Mouse (Mus musculus) lung, postnatal 4 days (tissue): ENCODE measurements at regions not wholly inside any gene's neighbourhood (a gene's known extent, or its start where the extent isn't known, plus 50 kb on each side); places are given as distances from the start of the nearest gene placed in this dataset.
"Not testable (repeated sequence)": the region's sequence is repeated elsewhere in the genome, so short reads cannot be mapped to it uniquely, and the experiment has no call there.

Source experiments
- DNase-seq, 2 experiments: peaks; one replicate each; pipeline ENCODE4 v3.0.0; 2021

GRCm38 (mm10) chr2:75781781-75782211 lies 50.2 kb upstream of the Agps start:
- peak; percentile 45 to 67 for DNase-seq

GRCm38 (mm10) chr2:75781078-75781477 lies 50.9 kb upstream of the Agps start:
- DNase-seq = peak in 1 of 2 experiments; percentile 50

- DNase-seq = not testable (repeated sequence)
Measured at GRCm38 (mm10) chr2:75778628-75779027, 53.3 kb upstream of the Agps start.

GRCm38 (mm10) chr2:75777040-75777451 lies 54.9 kb upstream of the Agps start:
- peak; percentile 72 to 77 for DNase-seq

- DNase-seq = no peak
Measured at GRCm38 (mm10) chr2:75776533-75776932, 55.4 kb upstream of the Agps start.

GRCm38 (mm10) chr2:75775217-75775616 lies 56.8 kb upstream of the Agps start:
- no peak for DNase-seq

GRCm38 (mm10) chr2:75773431-75773830 lies 58.5 kb upstream of the Agps start:
- no peak for DNase-seq

- peak; percentile 75 to 84 for DNase-seq
Measured at GRCm38 (mm10) chr2:75772251-75772956, 59.6 kb upstream of the Agps start.

- DNase-seq = no peak
Measured at GRCm38 (mm10) chr2:75770633-75771032, 61.3 kb upstream of the Agps start.

GRCm38 (mm10) chr2:75768559-75769304 lies 63.2 kb upstream of the Agps start:
- no peak for DNase-seq

- peak; percentile 48 to 51 for DNase-seq
Measured at GRCm38 (mm10) chr2:75767871-75768558, 63.6 kb upstream of the Nfe2l2 start.

GRCm38 (mm10) chr2:75765403-75765802 lies 61.0 kb upstream of the Nfe2l2 start:
- peak; percentile 59 to 78 for DNase-seq

GRCm38 (mm10) chr2:75763252-75763651 lies 58.8 kb upstream of the Nfe2l2 start:
- DNase-seq = peak; percentile 75 to 83

GRCm38 (mm10) chr2:75762030-75762429 lies 57.6 kb upstream of the Nfe2l2 start:
- DNase-seq = no peak

- DNase-seq = no peak
Measured at GRCm38 (mm10) chr2:75761626-75762025, 57.2 kb upstream of the Nfe2l2 start.

GRCm38 (mm10) chr2:75759196-75759885 lies 54.9 kb upstream of the Nfe2l2 start:
- no peak for DNase-seq

- no peak for DNase-seq
Measured at GRCm38 (mm10) chr2:75758277-75758676, 53.8 kb upstream of the Nfe2l2 start.

- no peak for DNase-seq
Measured at GRCm38 (mm10) chr2:75756704-75757638, 52.5 kb upstream of the Nfe2l2 start.

- DNase-seq = no peak
Measured at GRCm38 (mm10) chr2:75754606-75755005, 50.2 kb upstream of the Nfe2l2 start.
